Mouse (Mus musculus) CD8-positive naive resting alpha-beta T cell, adult 2 months (primary cell): ENCODE data around the gene Yju2.

Experiments
- DNase-seq, 2 experiments: peaks; one replicate each; pipeline ENCODE4 v3.0.0; 2022; ENCODE audit warnings: low read depth in 2 of 2, low spot score in 2 of 2

Gene Yju2

GRCm38 (mm10) chr17:55959946-55960740 lies 1.2 kb downstream of the Yju2 start:
- no peak for DNase-seq

GRCm38 (mm10) chr17:55960791-55961190 lies 1.9 kb downstream of the Yju2 start:
- no peak for DNase-seq

GRCm38 (mm10) chr17:55961631-55962030 lies 2.7 kb downstream of the Yju2 start:
- DNase-seq = no peak

GRCm38 (mm10) chr17:55963171-55963570 lies 4.3 kb downstream of the Yju2 start:
- no peak for DNase-seq

GRCm38 (mm10) chr17:55964496-55964895 lies 5.6 kb downstream of the Yju2 start:
- DNase-seq = no peak

- DNase-seq = no peak
Measured at GRCm38 (mm10) chr17:55964996-55965395, 6.1 kb downstream of the Yju2 start.

- DNase-seq = no peak
Measured at GRCm38 (mm10) chr17:55967186-55967585, 8.3 kb downstream of the Yju2 start.

- DNase-seq = no peak
Measured at GRCm38 (mm10) chr17:55968210-55968609, 9.3 kb downstream of the Yju2 start.

GRCm38 (mm10) chr17:55969560-55969959 lies 10.7 kb downstream of the Yju2 start:
- DNase-seq = no peak

GRCm38 (mm10) chr17:55969966-55970891 lies 11.3 kb downstream of the Yju2 start, which contains the start of gene Shd:
Gene Shd (plus strand): TSS chr17:55970467.
- no peak for DNase-seq

GRCm38 (mm10) chr17:55971453-55971852 lies 12.6 kb downstream of the Yju2 start:
- no peak for DNase-seq

- peak; percentile 54 to 62 for DNase-seq
Measured at GRCm38 (mm10) chr17:55976255-55976862, 17.5 kb downstream of the Yju2 start.

- no peak for DNase-seq
Measured at GRCm38 (mm10) chr17:55977301-55977700, 18.4 kb downstream of the Yju2 start.

- no peak for DNase-seq
Measured at GRCm38 (mm10) chr17:55986030-55986961, 27.4 kb downstream of the Yju2 start, which contains the start of gene Fsd1. Gene Fsd1 (plus strand): TSS chr17:55986509.

- no peak for DNase-seq
Measured at GRCm38 (mm10) chr17:55990278-55990898, 31.5 kb downstream of the Yju2 start.

- no peak for DNase-seq
Measured at GRCm38 (mm10) chr17:55996007-55996406, 37.1 kb downstream of the Yju2 start.

- no peak for DNase-seq
Measured at GRCm38 (mm10) chr17:55999794-56000499, 41.0 kb downstream of the Yju2 start.

GRCm38 (mm10) chr17:56003000-56003399 lies 44.1 kb downstream of the Yju2 start:
- DNase-seq = no peak

- no peak for DNase-seq
Measured at GRCm38 (mm10) chr17:56005415-56006061, 46.6 kb downstream of the Yju2 start, which contains the start of the genes Stap2 and Mpnd. Gene Stap2 (minus strand): TSS chr17:56005584. Gene Mpnd (plus strand): TSS chr17:56005711.
